Mouse (Mus musculus) adipose tissue, adult 10 weeks (tissue): ENCODE measurements around the gene Ddx52. TPM values are rescaled to one million over a fixed set of nuclear protein-coding genes. Genes with fewer than 3 reads are reported as not detected.

Experiments used
- polyA plus RNA-seq: library from polyadenylated mRNA; stranded (reverse); fragments of 350-450 nt; fragmentation: Illumina TruSeq; extraction: RNeasy Lipid Tissue Mini Kit (QIAGEN cat#74804); gene quantifications from one replicate; pipeline ENCODE4 v1.2.3, GENCODE M21; 2014; ENCODE audit warnings: low read depth, low replicate concordance

Ddx52 gene
- polyA plus RNA-seq: 21.3 TPM

GRCm38 (mm10) chr11:83941950-83942840 is at the start of gene Ddx52:
Gene Ddx52, plus strand, starts transcription at chr11:83942062.

GRCm38 (mm10) chr11:83963991-83964921 is 22.4 kb downstream of the Ddx52 start, which contains the start of gene Synrg:
Gene Synrg, plus strand, starts transcription at chr11:83964428.

Other genes starting within 250 kb of the Ddx52 start
- 38.3 TPM for gene Wfdc17, start 238.1 kb upstream of the Ddx52 start, polyA plus RNA-seq
- gene Wfdc18, start 233.0 kb upstream of the Ddx52 start, polyA plus RNA-seq: 0.89 TPM
- gene Wfdc21, start 195.1 kb upstream of the Ddx52 start, polyA plus RNA-seq: 111 TPM
- gene Heatr6, start 188.4 kb upstream of the Ddx52 start, polyA plus RNA-seq: 9.0 TPM
- gene Hnf1b, start 92.0 kb upstream of the Ddx52 start, polyA plus RNA-seq: 28.8 TPM
- 24.0 TPM for gene Synrg, start 22.4 kb downstream of the Ddx52 start, polyA plus RNA-seq
- gene Dusp14, start 127.2 kb downstream of the Ddx52 start, polyA plus RNA-seq: 6.6 TPM
- gene Tada2a, start 187.5 kb downstream of the Ddx52 start, polyA plus RNA-seq: 18.8 TPM
- gene Acaca, start 187.6 kb downstream of the Ddx52 start, polyA plus RNA-seq: 58.5 TPM
- not detected for gene Gm11437, start 225.4 kb downstream of the Ddx52 start, polyA plus RNA-seq